Mouse (Mus musculus) inflammation-experienced regulatory T-cells, adult 16 weeks (primary cell): ENCODE results near the gene Mindy4b-ps. TPM values are rescaled to one million over a fixed set of nuclear protein-coding genes. Genes with fewer than 3 reads are reported as not detected.

Source experiments
- polyA plus RNA-seq: library from polyadenylated mRNA; unstranded; fragments of 100-300 nt; shearing (Covaris generic); gene quantifications from one replicate; pipeline ENCODE4 v1.2.1, GENCODE M21; 2017

Mindy4b-ps gene
- polyA plus RNA-seq: not detected

GRCm38 (mm10) chr3:58822211-58822610 lies at the start of gene Mindy4b-ps:
Gene Mindy4b-ps (minus strand): TSS chr3:58822311.

Other genes with a start within 250 kb of the Mindy4b-ps start
- 17.3 TPM for gene Selenot, start 245.7 kb downstream of the Mindy4b-ps start, polyA plus RNA-seq
- gene Erich6, start 185.1 kb downstream of the Mindy4b-ps start, polyA plus RNA-seq: not detected
- gene Siah2, start 129.9 kb downstream of the Mindy4b-ps start, polyA plus RNA-seq: 0.68 TPM
- not detected for gene Clrn1, start 63.0 kb upstream of the Mindy4b-ps start, polyA plus RNA-seq
- 0.49 TPM for gene Med12l, start 183.5 kb upstream of the Mindy4b-ps start, polyA plus RNA-seq